In genomic region chr3:103716774-103717760, GRCm38 (mm10) we compare ENCODE assay signal across 10 mouse cellular contexts. TPM values are rescaled to one million over a fixed set of nuclear protein-coding genes. Genes with fewer than 3 reads are reported as not detected.
A peak's percentile ranks its signal among the peaks of the same experiment; 100 is the strongest.
DNase-seq lines count a peak whose midpoint lies in the region; ATAC-seq and TF ChIP-seq lines count a peak whose summit lies in the region.
"Had no signal": no experiment of that assay in that cellular context is flagged by ENCODE, and none has a peak within 500 bp of the region (broad histone marks: within the 10 kb centered on the region; RNA-seq: fewer than 3 reads in every experiment).

No protein-coding gene starts in this region.

- peak; percentile 30 for DNase-seq in hindbrain, embryonic 10.5 days (ENCODE audit: low spot score)
- DNase-seq in hindbrain, postnatal 0 days (ENCODE audit: low spot score) = no peak
- peak; percentile 51 for DNase-seq in Muller cell, postnatal 12 days (ENCODE audit: inconsistent ontology term)
- DNase-seq in lung, postnatal 0 days (ENCODE audit: low spot score) = peak; percentile 87
- no peak for DNase-seq in thymus, postnatal 0 days (ENCODE audit: low spot score)
- DNase-seq in retina, embryonic 14.5 days (ENCODE audit: low spot score) = no peak

- H3K4me3 ChIP-seq in hindbrain, embryonic 10.5 days = no peak overlapping the region
- no peak overlapping the region for H3K4me3 ChIP-seq in hindbrain, postnatal 0 days (ENCODE audit: low read length)
- no peak overlapping the region for H3K4me3 ChIP-seq in embryonic facial prominence, embryonic 15.5 days (replicated peaks)
- H3K4me3 ChIP-seq in lung, postnatal 0 days (ENCODE audit: low read depth, low read length) = no peak overlapping the region
- H3K4me3 ChIP-seq: neural tube, embryonic 12.5 days had no signal

- 37% methylated on average over 15 of the region's 15 CpGs for WGBS in hindbrain, embryonic 10.5 days
- 31% methylated on average over 15 of the region's 15 CpGs for WGBS in hindbrain, postnatal 0 days
- 22% methylated on average over 15 of the region's 15 CpGs for WGBS in embryonic facial prominence, embryonic 15.5 days
- WGBS in lung, postnatal 0 days = 45% methylated on average over 15 of the region's 15 CpGs

- no peak for ATAC-seq in hindbrain, postnatal 0 days
- peak; percentile 74 for ATAC-seq in embryonic facial prominence, embryonic 15.5 days (ENCODE audit: insufficient number of reproducible peaks, low FRiP score, low TSS enrichment, low read depth)
- ATAC-seq in lung, postnatal 0 days = peak; percentile 79
- ATAC-seq in cerebellum, adult (ENCODE audit: insufficient number of reproducible peaks, low FRiP score, low TSS enrichment) = no peak

- no peak overlapping the region for H3K4me2 ChIP-seq in hindbrain, postnatal 0 days (ENCODE audit: low read depth, low read length)
- H3K4me2 ChIP-seq in embryonic facial prominence, embryonic 15.5 days (replicated peaks) = no peak overlapping the region
- no peak overlapping the region for H3K4me2 ChIP-seq in lung, postnatal 0 days (replicated peaks; ENCODE audit: low read depth, low read length)
- H3K4me2 ChIP-seq: neural tube, embryonic 12.5 days had no signal

- no peak for TF ChIP-seq EP300 in lung, postnatal 0 days (IDR thresholded peaks at IDR 0.05)

- H3K36me3 ChIP-seq in hindbrain, embryonic 10.5 days = no peaks in the 10 kb centered on the region
- H3K36me3 ChIP-seq in hindbrain, postnatal 0 days (ENCODE audit: insufficient read depth, low read length) = no peaks in the 10 kb centered on the region
- no peaks in the 10 kb centered on the region for H3K36me3 ChIP-seq in embryonic facial prominence, embryonic 15.5 days
- no peaks in the 10 kb centered on the region for H3K36me3 ChIP-seq in lung, postnatal 0 days (ENCODE audit: insufficient read depth, low read length)
- H3K36me3 ChIP-seq: neural tube, embryonic 12.5 days had no signal

- peaks cover 12% of the 10 kb centered on the region for H3K27me3 ChIP-seq in hindbrain, embryonic 10.5 days (ENCODE audit: insufficient read depth, poor library complexity, severe bottlenecking)
- no peaks in the 10 kb centered on the region for H3K27me3 ChIP-seq in hindbrain, postnatal 0 days (ENCODE audit: insufficient read depth, low read length)
- H3K27me3 ChIP-seq in embryonic facial prominence, embryonic 15.5 days = no peaks in the 10 kb centered on the region
- no peaks in the 10 kb centered on the region for H3K27me3 ChIP-seq in lung, postnatal 0 days (replicated peaks; ENCODE audit: insufficient read depth, low read length)
- H3K27me3 ChIP-seq: neural tube, embryonic 12.5 days had no signal

- H3K27ac ChIP-seq in hindbrain, embryonic 10.5 days = peak overlapping the region; percentile 80
- no peak overlapping the region for H3K27ac ChIP-seq in hindbrain, postnatal 0 days
- peak overlapping the region; percentile 78 for H3K27ac ChIP-seq in embryonic facial prominence, embryonic 15.5 days (replicated peaks)
- peak overlapping the region; percentile 51; the same call in 1 of the 2 replicates for H3K27ac ChIP-seq in lung, postnatal 0 days (ENCODE audit: low read length)
- H3K27ac ChIP-seq: neural tube, embryonic 12.5 days had no signal

- H3K9ac ChIP-seq in hindbrain, postnatal 0 days (replicated peaks; ENCODE audit: low read length) = no peak overlapping the region
- no peak overlapping the region for H3K9ac ChIP-seq in embryonic facial prominence, embryonic 15.5 days
- no peak overlapping the region for H3K9ac ChIP-seq in lung, postnatal 0 days (replicated peaks; ENCODE audit: low read depth)
- H3K9ac ChIP-seq: neural tube, embryonic 12.5 days had no signal

- H3K9me3 ChIP-seq in hindbrain, embryonic 10.5 days = no peaks in the 10 kb centered on the region
- H3K9me3 ChIP-seq in hindbrain, postnatal 0 days (ENCODE audit: low read length) = no peaks in the 10 kb centered on the region
- H3K9me3 ChIP-seq in embryonic facial prominence, embryonic 15.5 days (replicated peaks) = no peaks in the 10 kb centered on the region
- H3K9me3 ChIP-seq in lung, postnatal 0 days (ENCODE audit: low read length) = no peaks in the 10 kb centered on the region
- H3K9me3 ChIP-seq: neural tube, embryonic 12.5 days had no signal

- peaks cover 37% of the 10 kb centered on the region for H3K4me1 ChIP-seq in hindbrain, embryonic 10.5 days (replicated peaks)
- peaks cover 14% of the 10 kb centered on the region for H3K4me1 ChIP-seq in hindbrain, postnatal 0 days (ENCODE audit: insufficient read depth, low read length)
- peaks cover 31% of the 10 kb centered on the region for H3K4me1 ChIP-seq in embryonic facial prominence, embryonic 15.5 days
- no peaks in the 10 kb centered on the region for H3K4me1 ChIP-seq in lung, postnatal 0 days (ENCODE audit: insufficient read depth, low read depth, low read length)

- no peak for TF ChIP-seq CTCF in hindbrain, postnatal 0 days (IDR thresholded peaks at IDR 0.05; ENCODE audit: low read depth)
- no peak for TF ChIP-seq CTCF in lung, postnatal 0 days (IDR thresholded peaks at IDR 0.05)

RNA-seq across cellular contexts. Expression of gene Olfml3, which starts 20.7 kb away (rescaled TPM):
- 10.6 and 11.5 TPM in 2 replicates for polyA plus RNA-seq in hindbrain, embryonic 10.5 days (2016; fragmentation: Nextera tagmentation; extraction: Ambion mirVana)
- 7.7 and 10.8 TPM in 2 replicates for total RNA-seq in hindbrain, postnatal 0 days (2014; rRNA removed)
- 7.8 and 10.1 TPM in 2 replicates for polyA plus RNA-seq in hindbrain, postnatal 0 days (2015; fragmentation: Nextera tagmentation; extraction: Ambion mirVana)
- 70.8 and 79.0 TPM in 2 replicates for polyA plus RNA-seq in embryonic facial prominence, embryonic 15.5 days (2015; fragmentation: Nextera tagmentation; extraction: Ambion mirVana)
- polyA plus RNA-seq in lung, postnatal 0 days (2015; fragmentation: Nextera tagmentation; extraction: Ambion mirVana) = 98.3 and 105 TPM in 2 replicates
- polyA plus RNA-seq in thymus, postnatal 0 days (2015; fragmentation: Nextera tagmentation; extraction: Ambion mirVana) = 2.4 and 2.9 TPM in 2 replicates

RNA-seq across cellular contexts. Expression of gene Gm10964, which starts 22.1 kb away (rescaled TPM):
- polyA plus RNA-seq in hindbrain, embryonic 10.5 days (2016; fragmentation: Nextera tagmentation; extraction: Ambion mirVana) = not detected in 2 replicates
- not detected in 2 replicates for total RNA-seq in hindbrain, postnatal 0 days (2014; rRNA removed)
- polyA plus RNA-seq in hindbrain, postnatal 0 days (2015; fragmentation: Nextera tagmentation; extraction: Ambion mirVana) = not detected in 2 replicates
- not detected in 2 replicates for polyA plus RNA-seq in embryonic facial prominence, embryonic 15.5 days (2015; fragmentation: Nextera tagmentation; extraction: Ambion mirVana)
- not detected in 2 replicates for polyA plus RNA-seq in lung, postnatal 0 days (2015; fragmentation: Nextera tagmentation; extraction: Ambion mirVana)
- polyA plus RNA-seq in thymus, postnatal 0 days (2015; fragmentation: Nextera tagmentation; extraction: Ambion mirVana) = not detected in 2 replicates
- total RNA-seq: gastrocnemius, postnatal 4 days had no signal
- polyA plus RNA-seq: neural tube, embryonic 12.5 days had no signal

Comparison
In these comparisons a context has a peak if more than half of its experiments do, and no peak if none do; other contexts are left out.
1. DNase-seq: peak in hindbrain, embryonic 10.5 days (single experiment), Muller cell, postnatal 12 days (single experiment) and lung, postnatal 0 days (single experiment); none in hindbrain, postnatal 0 days (single experiment), thymus, postnatal 0 days (single experiment) and retina, embryonic 14.5 days (single experiment).
2. ATAC-seq: peak in embryonic facial prominence, embryonic 15.5 days (single experiment) and lung, postnatal 0 days (single experiment); none in hindbrain, postnatal 0 days (single experiment) and cerebellum, adult (single experiment).